Mouse (Mus musculus) Muller cell, postnatal 12 days (primary cell): ENCODE results near the gene Smtnl2.

ENCODE experiments used
- DNase-seq: peaks from one replicate; pipeline ENCODE4 v3.0.0-alpha.2; 2015; ENCODE audit errors: inconsistent ontology term

Gene Smtnl2

GRCm38 (mm10) chr11:72402017-72402416 is 9.5 kb downstream of the Smtnl2 start:
- no peak for DNase-seq

GRCm38 (mm10) chr11:72401068-72401467 is 10.4 kb downstream of the Smtnl2 start:
- DNase-seq = no peak

GRCm38 (mm10) chr11:72397811-72398525 is 13.5 kb downstream of the Smtnl2 start:
- DNase-seq = no peak

GRCm38 (mm10) chr11:72397072-72397471 is 14.4 kb downstream of the Smtnl2 start:
- DNase-seq = peak; percentile 61

- no peak for DNase-seq
These were observed 14.9 kb downstream of the Smtnl2 start for GRCm38 (mm10) chr11:72396621-72397020.

GRCm38 (mm10) chr11:72395652-72396051 is 15.9 kb downstream of the Smtnl2 start:
- no peak for DNase-seq

- DNase-seq = no peak
These were observed 16.8 kb downstream of the Smtnl2 start for GRCm38 (mm10) chr11:72394694-72395093.

GRCm38 (mm10) chr11:72393669-72394068 is 17.8 kb downstream of the Smtnl2 start:
- DNase-seq = no peak

- no peak for DNase-seq
These were observed 18.3 kb downstream of the Smtnl2 start for GRCm38 (mm10) chr11:72393243-72393642.

GRCm38 (mm10) chr11:72391181-72391580 is 20.3 kb downstream of the Smtnl2 start:
- no peak for DNase-seq

GRCm38 (mm10) chr11:72389407-72390142 is 21.9 kb downstream of the Smtnl2 start:
- no peak for DNase-seq

GRCm38 (mm10) chr11:72388113-72388529 is 23.4 kb downstream of the Smtnl2 start:
- no peak for DNase-seq

- no peak for DNase-seq
These were observed 32.2 kb downstream of the Smtnl2 start for GRCm38 (mm10) chr11:72379351-72379750.

- no peak for DNase-seq
These were observed 33.3 kb downstream of the Smtnl2 start for GRCm38 (mm10) chr11:72378222-72378621.

GRCm38 (mm10) chr11:72376562-72376961 is 35.0 kb downstream of the Smtnl2 start:
- DNase-seq = no peak

GRCm38 (mm10) chr11:72369904-72370672 is 41.4 kb downstream of the Smtnl2 start:
- no peak for DNase-seq

- no peak for DNase-seq
These were observed 43.4 kb downstream of the Smtnl2 start for GRCm38 (mm10) chr11:72367934-72368674.

GRCm38 (mm10) chr11:72366126-72366525 is 45.4 kb downstream of the Smtnl2 start:
- no peak for DNase-seq

GRCm38 (mm10) chr11:72364526-72364925 is 47.0 kb downstream of the Smtnl2 start:
- no peak for DNase-seq

GRCm38 (mm10) chr11:72363523-72364240 is 47.8 kb downstream of the Smtnl2 start:
- no peak for DNase-seq

GRCm38 (mm10) chr11:72362347-72362741 is 49.2 kb downstream of the Smtnl2 start, which contains the start of gene Tekt1:
Gene Tekt1 (minus strand): TSS chr11:72362442.
- no peak for DNase-seq
